Mouse (Mus musculus) neural tube, embryonic 12.5 days (tissue): ENCODE measurements around the gene Phlda1. TPM values are rescaled to one million over a fixed set of nuclear protein-coding genes. Genes with fewer than 3 reads are reported as not detected.
A peak's percentile ranks its signal among the peaks of the same experiment; 100 is the strongest.

Source experiments
- ATAC-seq: fragments of 200-750 bp; cut with Nextera tagmentation; 2 replicates; pipeline ENCODE4 v1.8.0; 2017; ENCODE audit warnings: low read depth, mild to moderate bottlenecking, moderate TSS enrichment, moderate library complexity; ENCODE audit not compliant: low FRiP score
- H3K27ac ChIP-seq: fragments of 300-500 bp; sonication (generic); 2 replicates; pipeline ENCODE4 v1.5.1; 2016
- H3K27me3 ChIP-seq: fragments of 300-500 bp; sonication (generic); replicated peaks from 2 replicates; pipeline ENCODE4 v1.6.1; 2016; ENCODE audit warnings: mild to moderate bottlenecking
- H3K36me3 ChIP-seq: fragments of 300-500 bp; sonication (generic); 2 replicates; pipeline ENCODE4 v1.6.1; 2016; ENCODE audit warnings: mild to moderate bottlenecking
- H3K4me1 ChIP-seq: fragments of 300-500 bp; sonication (generic); 2 replicates; pipeline ENCODE4 v1.6.1; 2016
- H3K4me2 ChIP-seq: fragments of 300-500 bp; sonication (generic); replicated peaks from 2 replicates; pipeline ENCODE4 v1.6.1; 2016; ENCODE audit warnings: mild to moderate bottlenecking
- H3K4me3 ChIP-seq: fragments of 300-500 bp; sonication (generic); 2 replicates; pipeline ENCODE4 v1.5.1; 2016
- H3K9ac ChIP-seq: fragments of 300-500 bp; sonication (generic); 2 replicates; pipeline ENCODE4 v1.6.1; 2016; ENCODE audit warnings: mild to moderate bottlenecking
- H3K9me3 ChIP-seq: fragments of 300-500 bp; sonication (generic); 2 replicates; pipeline ENCODE4 v1.6.1; 2016; ENCODE audit warnings: mild to moderate bottlenecking
- WGBS: fragments of 180-500 bp; shearing (Covaris S2); methylation state at CpG from one replicate; pipeline ENCODE4 v1.1.7; 2016; 5-methylcytosine and 5-hydroxymethylcytosine counted together
- polyA plus RNA-seq: library from polyadenylated mRNA; unstranded; fragments of >200 nt; fragmentation: Nextera tagmentation; extraction: Ambion mirVana; gene quantifications from 2 replicates; pipeline ENCODE4 v1.2.1, GENCODE M21; 2016

Phlda1 gene
- polyA plus RNA-seq, 1 experiment from 2014 or later, result 59.2 TPM

DNA sequence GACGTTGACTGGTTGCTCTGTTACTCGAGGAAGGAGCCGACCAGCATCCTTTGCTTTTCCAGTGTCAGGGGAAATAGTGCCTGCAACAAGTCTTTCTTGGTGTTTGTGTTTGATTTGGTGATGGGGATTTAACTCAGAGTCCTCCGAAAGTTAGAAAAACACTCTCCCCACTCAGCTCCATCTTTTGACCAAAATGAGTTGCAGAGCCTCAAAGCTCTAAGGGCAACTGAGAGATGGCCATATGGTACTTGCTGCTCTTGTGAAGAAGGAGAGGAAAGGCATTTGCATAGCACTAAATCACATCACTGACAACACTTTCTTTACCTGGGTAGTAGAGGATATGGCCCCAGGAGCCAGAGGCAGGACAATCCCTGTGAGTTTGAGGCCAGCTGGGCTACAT lies 12.3 kb downstream of the Phlda1 start:
- no peaks in the 10 kb centered on the region for H3K9me3 ChIP-seq
- H3K4me3 ChIP-seq, result no peak overlapping the region
- H3K9ac ChIP-seq, result no peak overlapping the region
- peaks cover 7% of the 10 kb centered on the region; the same call in 1 of the 2 replicates for H3K4me1 ChIP-seq
- ATAC-seq, result no peak
- no peak overlapping the region for H3K27ac ChIP-seq
- WGBS, result 75% methylated on average over 4 of the region's 4 CpGs
- H3K27me3 ChIP-seq, result no peaks in the 10 kb centered on the region
- H3K36me3 ChIP-seq, result no peaks in the 10 kb centered on the region
- H3K4me2 ChIP-seq, result no peak overlapping the region

DNA sequence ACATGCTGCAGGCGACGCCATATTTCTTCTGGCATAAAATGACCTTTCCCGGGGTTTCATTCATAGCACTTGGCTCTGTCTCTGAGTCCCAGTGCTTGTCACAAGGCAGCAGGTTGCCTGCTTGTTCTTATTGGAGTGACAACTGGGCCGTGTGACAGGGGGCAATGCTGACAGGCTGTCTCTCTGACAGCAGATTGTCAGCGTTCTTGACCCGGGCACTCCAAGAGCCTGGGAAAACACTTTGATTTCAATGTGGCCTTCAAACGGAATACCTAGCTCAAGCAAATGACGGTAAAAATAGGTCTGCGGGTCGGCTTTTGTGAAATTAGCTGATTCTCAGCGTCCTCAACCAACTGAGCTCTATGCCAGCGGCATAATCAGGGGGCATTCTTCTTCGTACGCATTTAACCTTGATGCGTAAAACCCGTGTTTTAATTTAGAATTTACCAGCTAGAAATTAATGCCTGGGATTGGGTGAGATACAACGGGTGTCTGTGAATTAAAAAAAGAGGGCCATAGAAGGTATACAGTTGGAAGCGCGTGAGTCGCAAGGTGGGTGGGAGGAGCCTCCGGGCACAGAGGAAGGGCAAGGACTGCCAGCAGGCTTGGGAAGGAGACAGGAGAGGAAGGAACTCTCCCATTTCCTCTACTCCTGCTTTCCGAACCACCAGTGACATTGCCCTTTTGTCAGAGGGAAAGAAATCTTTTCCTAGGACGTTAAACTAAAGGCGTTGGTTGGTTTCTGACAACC lies 13.7 kb downstream of the Phlda1 start:
- 64% methylated on average over 24 of the region's 24 CpGs for WGBS
- no peak overlapping the region for H3K9ac ChIP-seq
- H3K36me3 ChIP-seq, result no peaks in the 10 kb centered on the region
- H3K9me3 ChIP-seq, result no peaks in the 10 kb centered on the region
- peaks cover 15% of the 10 kb centered on the region for H3K4me1 ChIP-seq
- H3K27me3 ChIP-seq, result no peaks in the 10 kb centered on the region
- ATAC-seq, result no peak
- H3K4me2 ChIP-seq, result peak overlapping the region; percentile 35
- H3K4me3 ChIP-seq, result no peak overlapping the region
- no peak overlapping the region for H3K27ac ChIP-seq

- WGBS, result 76% methylated on average over 3 of the region's 3 CpGs
- Histone ChIP-seq H3K4me2 (no peak overlapping the region), H3K9ac (no peak overlapping the region), H3K4me3 (no peak overlapping the region), H3K27me3 (no peaks in the 10 kb centered on the region), H3K9me3 (no peaks in the 10 kb centered on the region), H3K36me3 (no peaks in the 10 kb centered on the region), H3K4me1 (peaks cover 15% of the 10 kb centered on the region), H3K27ac (no peak overlapping the region)
- no peak for ATAC-seq
These were observed 14.5 kb downstream of the Phlda1 start for GRCm38 (mm10) chr10:111520621-111521020.

DNA sequence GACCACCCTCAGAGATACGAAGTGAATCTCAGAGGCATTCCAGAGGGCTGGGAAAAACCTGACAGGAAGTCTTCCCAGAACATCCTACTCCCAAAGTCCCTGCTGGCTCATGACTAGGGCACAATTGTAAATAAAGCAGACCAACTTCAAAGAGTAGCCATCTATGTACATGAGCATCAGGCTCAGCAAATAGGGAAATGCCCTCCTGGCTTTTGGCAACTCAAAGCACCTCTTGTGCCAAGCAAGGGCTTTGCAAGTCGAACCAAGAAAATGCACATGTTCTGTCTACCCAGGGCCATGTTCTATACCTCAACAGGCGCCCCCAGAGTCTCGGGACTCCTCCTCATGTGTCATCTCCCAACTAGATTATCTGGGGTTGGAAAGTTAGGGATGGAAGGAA lies 15.6 kb downstream of the Phlda1 start:
- Histone ChIP-seq H3K27me3 (no peaks in the 10 kb centered on the region), H3K9ac (no peak overlapping the region), H3K36me3 (no peaks in the 10 kb centered on the region), H3K9me3 (no peaks in the 10 kb centered on the region), H3K4me1 (peaks cover 15% of the 10 kb centered on the region), H3K4me3 (no peak overlapping the region), H3K4me2 (no peak overlapping the region), H3K27ac (no peak overlapping the region)
- 73% methylated on average over 4 of the region's 4 CpGs for WGBS
- no peak for ATAC-seq

DNA sequence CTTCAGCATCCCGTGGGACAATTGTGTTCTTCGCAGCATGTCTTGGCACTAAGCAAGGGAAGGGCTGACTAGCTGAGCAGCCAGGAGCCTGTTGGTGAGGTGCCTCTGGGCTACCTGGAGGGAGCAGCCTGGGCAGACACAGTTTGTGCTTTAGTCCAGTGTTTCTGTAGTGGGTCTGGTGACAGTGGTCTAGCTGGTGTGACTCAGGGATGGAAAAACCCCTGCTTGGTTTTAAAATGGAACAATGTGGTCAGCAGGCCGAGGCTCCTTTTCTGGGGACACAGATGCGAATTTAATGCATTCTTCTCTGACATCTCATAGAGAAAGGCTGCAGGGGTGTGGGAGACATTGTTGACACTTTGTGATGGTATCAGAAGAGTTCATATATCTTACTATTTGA lies 16.1 kb downstream of the Phlda1 start:
- Histone ChIP-seq H3K4me1 (peaks cover 15% of the 10 kb centered on the region), H3K36me3 (no peaks in the 10 kb centered on the region), H3K9me3 (no peaks in the 10 kb centered on the region), H3K27me3 (no peaks in the 10 kb centered on the region), H3K4me2 (no peak overlapping the region), H3K9ac (no peak overlapping the region), H3K27ac (no peak overlapping the region), H3K4me3 (no peak overlapping the region)
- WGBS, result 79% methylated on average over 4 of the region's 4 CpGs
- ATAC-seq, result no peak

DNA sequence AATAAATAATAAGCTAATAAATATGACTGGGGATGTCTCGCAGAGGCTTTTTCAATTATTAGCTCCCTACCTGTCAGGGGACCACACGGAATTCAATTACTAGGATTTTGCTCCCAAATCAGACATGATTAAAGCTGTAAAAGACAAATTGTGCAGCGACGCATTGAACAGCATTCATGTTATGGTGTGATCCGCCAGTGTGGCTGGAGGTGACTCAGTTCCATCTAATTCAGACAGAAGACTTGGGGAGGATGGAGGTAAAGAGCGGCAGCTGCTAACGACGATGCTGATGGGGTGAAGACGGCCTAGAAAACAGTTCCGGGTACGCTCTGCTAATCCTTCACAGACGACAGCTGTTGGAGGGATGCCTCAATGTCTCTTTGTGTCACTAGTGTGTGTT lies 17.8 kb downstream of the Phlda1 start:
- Histone ChIP-seq H3K9me3 (no peaks in the 10 kb centered on the region), H3K27ac (no peak overlapping the region), H3K4me2 (no peak overlapping the region), H3K9ac (no peak overlapping the region), H3K27me3 (no peaks in the 10 kb centered on the region), H3K4me1 (peaks cover 15% of the 10 kb centered on the region), H3K4me3 (no peak overlapping the region), H3K36me3 (no peaks in the 10 kb centered on the region)
- 48% methylated on average over 12 of the region's 12 CpGs for WGBS
- ATAC-seq, result 0 out of 2 replicates have a peak, but pooled peaks have one; percentile 42

DNA sequence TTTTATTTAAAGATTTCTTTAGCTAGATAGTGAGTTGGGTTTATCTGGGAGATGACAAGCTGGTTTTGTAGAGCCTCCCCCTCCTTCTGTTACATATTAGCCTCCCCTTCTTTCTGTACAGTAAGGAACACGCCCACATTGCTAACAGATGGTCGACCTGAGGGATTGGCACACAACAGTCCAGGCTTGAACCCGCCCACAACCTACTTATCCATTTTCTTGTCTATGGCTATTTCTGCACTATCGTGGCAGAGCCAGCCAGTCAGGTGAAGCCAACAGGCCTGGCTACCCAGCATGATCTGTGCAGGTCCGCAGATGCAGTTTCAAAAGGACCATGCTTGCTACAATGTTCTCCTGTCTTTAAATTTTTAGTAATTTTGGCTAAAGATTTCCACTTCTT lies 21.0 kb downstream of the Phlda1 start:
- Histone ChIP-seq H3K27ac (no peak overlapping the region), H3K4me3 (no peak overlapping the region), H3K27me3 (no peaks in the 10 kb centered on the region), H3K4me2 (no peak overlapping the region), H3K4me1 (peaks cover 7% of the 10 kb centered on the region), H3K9me3 (no peaks in the 10 kb centered on the region), H3K9ac (no peak overlapping the region), H3K36me3 (no peaks in the 10 kb centered on the region)
- no peak for ATAC-seq
- 85% methylated on average over 5 of the region's 5 CpGs for WGBS

- Histone ChIP-seq H3K4me1 (peaks cover 7% of the 10 kb centered on the region), H3K9me3 (no peaks in the 10 kb centered on the region), H3K4me3 (no peak overlapping the region), H3K27ac (no peak overlapping the region), H3K4me2 (no peak overlapping the region), H3K36me3 (no peaks in the 10 kb centered on the region), H3K9ac (no peak overlapping the region), H3K27me3 (no peaks in the 10 kb centered on the region)
- WGBS, result 90% methylated on average over 7 of the region's 7 CpGs
- no peak for ATAC-seq
These were observed 21.5 kb downstream of the Phlda1 start for GRCm38 (mm10) chr10:111527613-111528012.

DNA sequence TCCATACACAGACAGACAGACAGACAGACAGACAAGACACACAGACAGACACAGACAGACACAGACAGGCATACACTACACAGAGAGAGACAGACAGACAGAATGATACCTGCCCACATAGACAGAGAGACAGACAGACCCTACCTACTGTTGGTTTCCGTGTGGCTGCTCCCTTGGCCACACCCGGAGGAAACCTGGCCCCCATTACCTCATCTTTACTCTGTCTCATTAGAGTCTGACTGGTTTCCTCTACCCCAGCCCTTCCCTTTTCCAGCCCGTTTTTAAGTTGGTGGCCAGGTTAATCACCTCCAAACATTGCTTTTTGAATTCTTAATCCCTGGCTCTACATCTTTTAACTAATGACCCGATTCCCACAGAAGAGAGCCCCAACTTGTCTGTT lies 22.2 kb downstream of the Phlda1 start:
- 76% methylated on average over 4 of the region's 4 CpGs for WGBS
- Histone ChIP-seq H3K27me3 (no peaks in the 10 kb centered on the region), H3K9ac (no peak overlapping the region), H3K4me1 (peaks cover 7% of the 10 kb centered on the region), H3K36me3 (no peaks in the 10 kb centered on the region), H3K27ac (no peak overlapping the region), H3K9me3 (no peaks in the 10 kb centered on the region), H3K4me2 (no peak overlapping the region), H3K4me3 (no peak overlapping the region)
- no peak for ATAC-seq

- H3K9ac ChIP-seq, result no peak overlapping the region
- H3K27ac ChIP-seq, result no peak overlapping the region
- no peaks in the 10 kb centered on the region for H3K27me3 ChIP-seq
- no peak overlapping the region for H3K4me3 ChIP-seq
- no peak for ATAC-seq
- no peaks in the 10 kb centered on the region for H3K36me3 ChIP-seq
- H3K9me3 ChIP-seq, result no peaks in the 10 kb centered on the region
- 0 out of 2 replicates have a peak, but pooled peaks cover 7% of the 10 kb centered on the region for H3K4me1 ChIP-seq
- no peak overlapping the region for H3K4me2 ChIP-seq
- 82% methylated on average over 7 of the region's 7 CpGs for WGBS
These were observed 24.3 kb downstream of the Phlda1 start for GRCm38 (mm10) chr10:111530398-111530797.

DNA sequence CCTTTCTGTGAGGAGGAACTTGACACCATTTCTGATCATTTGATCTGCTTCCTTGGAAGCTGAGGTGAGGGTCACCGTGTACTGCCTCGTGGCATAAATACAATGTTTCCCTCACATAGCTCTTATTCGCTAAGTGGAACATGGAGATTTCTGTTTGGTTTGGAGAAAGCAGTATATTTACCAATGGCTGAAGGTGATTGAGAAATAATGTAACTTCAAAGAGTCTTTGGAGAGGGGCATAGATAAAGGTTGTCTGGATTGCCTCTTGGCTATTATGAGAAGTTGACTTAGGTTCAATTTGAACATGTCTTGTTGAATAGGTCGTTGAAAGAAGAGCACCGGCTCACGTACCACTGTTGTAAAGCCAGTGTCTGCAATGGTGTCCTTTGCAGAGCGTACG lies 28.6 kb downstream of the Phlda1 start:
- H3K9ac ChIP-seq, result no peak overlapping the region
- WGBS, result 70% methylated on average over 8 of the region's 8 CpGs
- H3K27ac ChIP-seq, result no peak overlapping the region
- H3K9me3 ChIP-seq, result no peaks in the 10 kb centered on the region
- ATAC-seq, result no peak
- no peak overlapping the region for H3K4me2 ChIP-seq
- no peaks in the 10 kb centered on the region for H3K27me3 ChIP-seq
- peaks cover 10% of the 10 kb centered on the region; the same call in 1 of the 2 replicates for H3K4me1 ChIP-seq
- H3K36me3 ChIP-seq, result no peaks in the 10 kb centered on the region
- no peak overlapping the region for H3K4me3 ChIP-seq

DNA sequence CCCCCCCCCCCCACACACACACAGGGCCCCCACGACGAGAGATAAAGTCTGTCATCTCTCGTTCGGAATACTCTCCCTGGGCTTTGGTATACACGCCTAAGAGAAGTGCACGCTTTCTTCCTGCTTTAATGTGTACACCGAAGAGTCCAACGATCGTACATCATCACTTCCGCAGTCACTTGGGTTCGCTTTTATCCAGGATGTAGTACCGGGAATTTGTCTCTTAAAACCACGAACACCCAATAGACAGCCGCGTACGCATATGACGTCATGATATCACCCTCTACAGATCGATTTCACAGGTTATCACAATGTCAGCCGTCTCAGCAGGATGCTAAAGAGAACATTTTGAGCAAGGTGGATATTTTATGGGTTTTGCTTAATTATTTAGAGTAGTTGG lies 31.3 kb downstream of the Phlda1 start:
- Histone ChIP-seq H3K4me3 (no peak overlapping the region), H3K4me1 (peaks cover 13% of the 10 kb centered on the region; the same call in 1 of the 2 replicates), H3K36me3 (no peaks in the 10 kb centered on the region), H3K27ac (no peak overlapping the region), H3K9me3 (no peaks in the 10 kb centered on the region), H3K4me2 (no peak overlapping the region), H3K9ac (no peak overlapping the region), H3K27me3 (no peaks in the 10 kb centered on the region)
- WGBS, result 82% methylated on average over 19 of the region's 19 CpGs
- ATAC-seq, result no peak

DNA sequence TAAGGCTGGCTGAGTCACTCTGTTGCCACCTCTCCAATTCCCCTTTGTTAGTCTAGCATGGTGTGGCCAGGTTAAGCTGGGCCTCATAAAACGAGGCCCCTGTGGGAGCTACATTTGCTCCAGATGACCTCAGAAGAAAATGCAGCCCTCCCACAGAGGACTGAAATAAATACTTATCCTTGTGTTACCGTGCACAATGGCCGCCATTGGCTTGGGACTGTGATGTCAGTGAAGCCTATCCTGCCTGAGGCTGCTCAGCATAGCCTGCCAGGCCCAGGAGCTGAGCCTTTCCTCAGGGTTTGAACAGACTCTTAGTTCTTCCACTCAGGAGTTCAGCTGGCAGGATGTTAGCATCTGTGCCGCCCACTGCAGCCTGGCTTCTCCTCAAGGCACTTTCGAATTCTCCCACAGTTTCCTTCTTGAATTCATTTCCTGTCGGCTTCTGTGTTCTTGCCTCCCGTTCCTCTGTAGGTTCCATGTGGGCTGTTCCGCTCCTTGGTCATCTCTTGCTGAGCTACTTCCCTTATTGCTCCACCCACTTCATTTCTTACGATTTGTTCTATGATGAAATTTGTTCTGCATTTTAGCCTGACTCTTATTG lies 33.7 kb downstream of the Phlda1 start:
- Histone ChIP-seq H3K27me3 (no peaks in the 10 kb centered on the region), H3K36me3 (no peaks in the 10 kb centered on the region), H3K4me2 (no peak overlapping the region), H3K27ac (no peak overlapping the region), H3K4me1 (peaks cover 12% of the 10 kb centered on the region; the same call in 1 of the 2 replicates), H3K9me3 (no peaks in the 10 kb centered on the region), H3K4me3 (no peak overlapping the region), H3K9ac (no peak overlapping the region)
- 42% methylated on average over 9 of the region's 9 CpGs for WGBS
- ATAC-seq, result peak; percentile 48; the same call in 1 of the 2 replicates
